Mouse (Mus musculus) left cerebral cortex, adult 9 months (tissue): ENCODE measurements at regions not wholly inside any gene's neighbourhood (a gene's known extent, or its start where the extent isn't known, plus 50 kb on each side); places are given as distances from the start of the nearest gene placed in this dataset.

Experiments
- DNase-seq, 2 experiments: peaks; one replicate each; pipeline ENCODE4 v3.0.0; 2022; ENCODE audit warnings: low spot score in 2 of 2

DNA sequence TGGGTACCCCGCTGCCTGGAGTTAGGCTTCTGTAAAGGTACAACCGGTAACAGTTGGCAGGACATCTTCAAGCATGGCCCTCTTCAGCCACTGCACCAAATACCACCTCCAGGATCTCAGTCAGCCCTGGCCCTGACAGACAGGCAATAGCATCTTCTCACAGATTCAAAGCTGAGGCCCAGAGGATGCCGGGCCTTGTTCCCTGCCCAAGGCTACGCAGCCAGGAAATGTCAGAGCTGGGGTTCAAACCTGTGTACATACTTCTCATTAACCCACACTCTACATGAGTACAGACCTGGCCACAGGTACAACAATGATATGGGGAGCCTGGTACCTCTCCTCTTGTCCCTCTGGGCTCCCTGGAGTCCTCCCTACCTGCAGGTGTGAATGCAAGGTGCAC lies 497.3 kb downstream of the Med13l start:
- no peak for DNase-seq

DNA sequence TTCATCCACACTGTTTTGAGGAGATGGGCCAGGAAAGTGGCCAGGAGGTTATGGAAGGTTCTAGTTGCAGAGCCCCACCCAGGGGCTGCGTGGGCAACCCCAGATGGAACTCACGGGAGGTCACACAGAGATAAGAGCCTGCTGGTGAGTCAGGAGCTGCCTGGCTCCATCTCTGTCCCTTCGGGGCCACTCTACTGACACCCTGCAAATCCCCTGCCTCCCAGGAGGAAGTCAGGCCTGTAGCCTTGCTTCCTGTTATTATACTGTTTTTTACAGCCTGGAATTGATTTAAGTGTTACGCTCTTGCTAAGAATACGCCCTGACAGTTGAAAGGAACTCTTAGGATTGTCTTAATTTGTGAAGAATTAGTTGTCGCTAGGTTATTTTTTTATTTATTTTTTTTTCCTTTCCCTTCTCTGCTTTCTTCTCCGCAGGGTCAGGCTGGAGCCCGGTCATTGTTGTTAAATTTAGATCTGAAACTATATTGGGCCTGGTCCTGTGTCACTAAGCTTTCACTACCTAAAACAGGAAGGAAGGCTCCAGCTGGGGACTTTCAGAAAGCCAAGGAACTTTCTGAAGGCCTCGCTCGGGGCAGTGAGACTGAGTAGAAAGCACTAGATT lies 497.9 kb downstream of the Med13l start:
- DNase-seq, result peak in 1 of 2 experiments; percentile 20

DNA sequence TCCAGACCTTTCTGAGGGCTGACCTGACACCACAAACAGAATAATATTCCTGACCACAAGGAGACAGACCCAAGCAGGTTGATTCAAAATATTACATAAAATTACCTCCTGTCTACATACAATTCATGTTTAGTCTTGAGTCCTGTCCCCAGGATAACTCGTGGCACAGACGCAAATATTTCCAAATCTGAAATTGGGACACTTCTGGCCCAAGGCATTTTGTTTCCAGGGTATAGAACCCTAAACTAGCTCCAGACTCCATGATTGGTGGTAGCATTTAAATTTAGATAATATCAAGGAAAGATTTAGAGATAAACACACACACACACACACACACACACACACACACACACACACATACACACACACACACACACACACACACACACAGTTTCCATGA lies 498.7 kb downstream of the Med13l start:
- DNase-seq, result no peak

DNA sequence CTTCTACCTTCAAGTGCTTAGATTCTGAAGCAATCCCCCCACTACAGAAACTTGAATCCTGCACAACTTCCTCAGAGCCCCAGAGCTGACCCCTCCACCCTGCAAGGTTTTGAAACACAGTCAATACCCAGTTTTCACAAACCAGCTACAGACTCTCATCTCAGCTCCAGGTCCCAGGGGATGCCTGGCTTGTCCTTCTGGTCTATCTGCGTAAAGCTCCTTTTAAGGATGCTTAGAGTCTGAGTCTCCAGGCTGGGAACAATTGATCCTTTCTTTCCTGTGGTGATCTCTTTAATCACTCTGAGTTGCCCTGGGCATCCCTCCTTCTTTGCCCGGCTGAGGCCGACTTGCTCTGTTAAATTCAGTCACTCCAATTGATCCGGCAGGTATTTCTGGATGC lies 500.4 kb downstream of the Med13l start:
- DNase-seq, result no peak

DNA sequence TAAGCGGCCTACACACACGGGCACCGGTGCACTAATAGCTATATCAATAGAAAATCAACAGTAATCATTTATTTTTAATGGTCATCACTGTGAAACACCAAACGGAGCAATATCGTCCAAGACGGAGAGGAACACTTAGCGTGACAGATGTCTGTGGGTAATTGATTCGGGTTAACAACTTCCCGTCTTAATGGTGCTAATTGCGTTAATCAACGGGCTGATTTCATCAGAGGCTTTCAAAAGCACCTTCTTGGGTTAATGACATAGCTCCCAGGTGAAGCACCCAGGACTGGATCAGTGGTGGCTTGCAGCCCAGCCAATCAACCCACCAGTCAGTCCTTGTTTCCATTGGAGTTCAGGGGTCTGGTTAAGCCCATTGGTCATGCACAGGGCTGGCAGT lies 502.0 kb downstream of the Med13l start:
- no peak for DNase-seq

DNA sequence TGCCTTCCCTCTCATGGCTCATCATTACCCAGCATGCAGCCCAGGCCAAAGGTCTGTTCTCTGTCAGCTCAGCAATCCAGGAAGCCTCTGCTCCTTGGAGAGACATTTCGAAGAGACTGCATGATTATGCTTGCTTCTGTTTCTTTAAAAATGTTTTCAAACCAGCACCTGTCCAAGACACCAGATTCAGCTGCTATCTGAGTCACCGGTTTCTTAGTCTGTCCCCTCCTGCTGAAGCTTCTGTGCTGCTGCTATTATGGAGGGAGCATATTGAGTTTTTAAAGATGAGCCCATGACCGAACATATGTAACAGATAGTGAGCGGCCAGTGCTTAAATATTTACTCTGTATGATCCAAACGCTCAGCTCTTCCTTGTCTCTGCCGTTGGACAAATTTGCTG lies 506.2 kb downstream of the Med13l start:
- peak in 1 of 2 experiments; percentile 28 for DNase-seq

DNA sequence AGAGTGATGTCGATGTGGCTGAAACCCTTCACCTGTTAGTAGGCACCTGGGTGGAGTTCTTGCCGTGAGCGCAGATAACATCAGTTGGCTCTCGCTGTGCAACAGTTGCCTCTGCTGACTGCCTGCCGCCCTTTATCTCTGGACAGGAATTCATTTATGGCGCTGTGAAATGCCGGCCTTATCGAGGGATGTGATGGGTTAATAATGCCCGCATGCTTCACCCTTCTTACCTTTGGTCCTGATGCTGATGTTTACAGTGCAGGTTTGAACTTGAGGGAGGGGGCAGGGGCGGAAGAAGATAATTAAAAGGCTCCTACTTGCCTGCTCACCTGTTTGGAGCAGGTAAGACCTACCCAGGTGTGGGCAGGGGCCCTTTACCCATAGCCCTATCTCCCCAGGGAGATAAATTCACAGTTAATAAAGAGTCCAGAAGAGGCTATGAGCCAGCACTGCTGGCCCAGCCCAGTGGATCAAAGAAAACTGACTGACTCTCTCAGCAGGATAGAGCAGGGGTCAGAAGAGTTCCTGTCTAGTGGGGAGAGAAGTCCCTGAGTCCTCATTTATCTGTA lies 509.4 kb downstream of the Med13l start:
- no peak for DNase-seq

DNA sequence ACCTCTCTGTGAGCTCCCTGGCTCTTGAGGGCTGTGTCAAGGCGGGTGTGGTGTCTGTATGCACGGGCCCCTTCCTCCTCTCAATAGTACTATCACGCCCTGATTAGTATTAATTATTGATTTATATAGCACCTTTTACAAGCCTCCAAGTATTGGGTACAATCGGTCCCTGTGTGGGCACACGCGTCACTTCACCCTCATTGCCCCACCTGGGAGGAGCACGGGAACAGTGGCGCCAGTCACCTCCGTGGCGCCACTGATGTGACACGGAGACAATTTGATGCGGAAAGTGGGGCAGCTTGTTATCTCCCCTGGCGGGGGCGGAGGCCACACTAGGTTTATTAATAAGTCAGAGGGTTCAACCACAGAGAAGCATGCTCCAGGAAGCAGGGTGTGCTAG lies 512.2 kb downstream of the Med13l start:
- no peak for DNase-seq

DNA sequence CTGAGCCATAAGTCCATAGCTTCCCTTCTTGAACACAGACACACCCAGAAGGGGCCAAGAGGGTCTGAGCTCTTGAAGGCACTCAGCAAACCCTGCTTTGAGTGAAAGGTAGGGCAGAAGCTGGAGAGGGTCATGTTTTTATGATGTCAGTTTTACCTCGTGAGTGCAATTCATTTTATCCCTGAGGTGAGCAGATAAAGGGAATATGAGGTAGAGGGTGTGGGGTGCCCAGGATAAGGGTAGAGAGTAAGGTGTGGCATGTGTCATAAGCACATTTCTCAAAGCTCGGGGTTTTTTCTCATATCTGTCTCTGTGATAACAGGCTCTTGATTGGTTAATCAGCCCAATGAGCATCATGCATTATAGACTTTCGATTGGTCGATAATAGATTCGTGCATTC lies 520.3 kb downstream of the Med13l start:
- no peak for DNase-seq

DNA sequence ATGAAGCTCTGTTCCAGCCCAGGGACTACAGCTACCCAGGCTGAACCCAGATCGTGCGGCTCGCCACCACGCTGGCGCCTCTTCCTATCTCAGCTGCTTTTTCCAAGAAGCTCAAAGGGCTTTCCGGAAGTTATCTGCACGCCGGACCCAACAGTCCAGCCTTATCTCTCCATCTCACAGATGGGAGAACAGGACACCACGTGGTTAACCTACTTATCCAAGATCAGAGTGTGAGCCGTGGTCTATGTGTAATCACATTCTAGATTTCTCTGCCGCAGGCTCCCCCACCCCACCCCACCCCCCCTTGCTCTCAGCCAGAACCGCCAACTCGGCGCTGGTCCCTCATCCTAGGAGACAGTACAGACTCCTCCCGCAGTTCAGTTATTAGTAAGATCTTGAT lies 522.4 kb downstream of the Med13l start:
- DNase-seq, result no peak

DNA sequence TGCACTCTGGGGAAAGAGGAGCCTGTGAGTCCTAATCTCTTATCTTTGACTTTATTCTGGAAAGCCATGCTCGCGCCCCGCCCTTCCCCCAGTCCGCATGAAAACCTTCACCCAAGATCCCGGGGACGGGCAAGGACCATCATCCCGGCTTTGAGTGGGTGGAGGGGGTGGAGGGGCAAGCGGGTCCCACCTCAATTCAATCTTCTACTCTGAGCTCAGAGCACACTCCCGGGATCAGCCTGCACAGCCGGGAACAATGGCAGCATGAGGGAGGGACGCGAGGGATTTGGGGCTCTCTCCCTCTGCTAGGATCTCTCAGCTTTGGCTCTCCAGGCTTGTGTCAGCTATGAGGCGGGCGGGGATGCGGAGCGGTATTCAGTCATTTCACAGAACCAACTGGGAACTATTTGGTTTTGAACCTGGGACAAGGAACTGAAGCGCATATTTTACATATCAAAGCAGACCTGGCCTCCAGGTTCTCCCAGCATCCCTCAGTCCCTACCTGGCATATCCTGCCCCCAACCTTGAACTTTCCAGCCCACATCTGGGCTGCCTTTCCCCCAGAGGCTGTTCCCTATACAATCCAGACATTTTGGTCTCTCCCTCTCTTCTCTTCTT lies 537.2 kb downstream of the Med13l start:
- no peak for DNase-seq

DNA sequence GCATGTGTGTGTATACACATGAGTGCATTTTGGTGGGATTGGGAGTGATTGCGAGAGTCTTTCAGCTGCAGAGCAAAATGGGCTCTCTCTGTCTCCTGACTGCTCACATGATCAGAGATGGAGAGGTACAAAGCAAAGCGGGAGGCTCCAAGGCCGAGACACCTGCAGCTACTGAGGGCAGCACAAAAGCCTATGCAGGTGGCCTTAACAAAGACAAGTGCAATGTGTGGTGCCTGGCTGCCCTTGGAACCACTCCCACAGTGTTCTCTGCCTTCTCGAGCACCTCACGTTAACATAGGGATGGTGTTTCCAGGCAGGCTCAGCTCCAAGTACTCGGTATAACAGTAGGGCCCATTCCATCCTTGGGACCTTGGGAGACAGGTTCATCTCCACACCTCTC lies 539.3 kb downstream of the Med13l start:
- no peak for DNase-seq

DNA sequence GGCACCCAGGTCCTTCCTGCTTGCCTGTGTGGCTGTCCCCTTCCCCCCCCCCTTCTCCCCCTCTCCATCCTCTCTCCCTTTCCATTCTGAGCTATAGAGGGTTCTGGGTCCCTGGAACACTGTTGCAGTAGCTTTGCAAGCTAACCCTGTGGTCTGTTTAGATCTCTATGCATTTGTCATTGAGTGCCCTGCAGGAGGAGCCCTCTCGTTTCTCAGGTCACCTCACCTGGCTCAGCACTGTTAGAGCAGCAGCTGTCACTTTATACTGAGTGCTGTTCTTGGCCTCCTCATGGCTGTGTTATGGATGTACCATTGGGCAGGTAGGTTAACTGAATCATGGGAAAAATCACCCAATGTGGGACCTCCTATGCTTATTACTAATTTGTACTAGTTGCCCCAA lies 543.0 kb downstream of the Med13l start:
- no peak for DNase-seq

DNA sequence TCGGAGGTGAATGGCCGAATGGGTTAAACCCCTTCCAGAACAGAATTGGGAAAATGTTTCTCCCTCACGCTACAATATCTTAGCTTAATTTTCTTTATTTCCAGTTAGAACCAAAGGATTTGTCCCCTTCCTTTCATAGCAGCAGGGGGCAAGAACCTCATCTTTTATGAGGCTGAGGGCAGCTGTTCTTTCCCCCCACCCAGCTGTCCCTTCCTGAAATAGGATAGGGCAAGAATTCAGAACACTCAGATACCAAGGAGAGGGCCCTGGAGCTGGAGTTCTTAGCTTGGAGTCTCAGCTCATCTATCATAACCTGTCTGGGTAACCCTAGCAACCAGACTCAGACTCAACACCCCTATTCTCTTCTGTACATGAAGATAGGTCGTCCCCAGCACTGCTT lies 547.4 kb downstream of the Med13l start:
- no peak for DNase-seq

DNA sequence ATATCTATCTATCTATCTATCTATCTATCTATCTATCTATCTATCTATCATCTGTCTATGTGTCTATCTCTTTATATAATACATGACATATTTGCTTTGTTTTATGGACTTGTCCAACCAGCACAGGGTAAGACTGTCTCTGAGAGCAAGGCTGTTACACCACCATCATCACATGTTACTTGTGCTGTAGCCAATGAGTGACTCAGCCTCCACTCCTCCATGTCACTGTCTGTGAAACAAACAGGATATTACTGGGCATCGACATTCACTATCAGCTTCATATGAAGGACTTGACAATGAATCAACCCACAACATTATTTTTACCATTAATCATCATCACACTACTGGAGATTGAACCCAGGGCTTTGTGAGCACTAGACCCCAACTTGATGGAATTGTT lies 549.0 kb downstream of the Med13l start:
- no peak for DNase-seq

DNA sequence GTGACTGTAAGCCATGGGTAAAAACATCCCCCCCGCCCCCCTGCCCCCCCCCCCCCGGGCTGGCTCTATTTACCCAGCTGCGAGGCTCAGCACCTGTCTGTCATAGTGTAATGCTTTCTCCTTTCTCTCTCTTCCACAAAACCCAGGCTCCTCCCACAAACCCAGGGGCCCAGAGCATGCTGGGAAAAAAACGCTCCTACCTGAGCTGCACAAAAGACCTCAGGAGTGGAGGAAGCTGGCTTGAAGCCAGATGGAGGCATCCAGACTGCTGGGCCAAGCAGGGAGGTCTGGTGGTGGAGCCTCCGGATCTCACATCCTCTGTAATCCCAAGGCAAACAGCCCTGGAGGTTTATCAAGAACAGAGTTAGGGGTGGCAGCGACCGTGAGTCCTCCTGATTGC lies 553.6 kb downstream of the Med13l start:
- DNase-seq, result no peak

DNA sequence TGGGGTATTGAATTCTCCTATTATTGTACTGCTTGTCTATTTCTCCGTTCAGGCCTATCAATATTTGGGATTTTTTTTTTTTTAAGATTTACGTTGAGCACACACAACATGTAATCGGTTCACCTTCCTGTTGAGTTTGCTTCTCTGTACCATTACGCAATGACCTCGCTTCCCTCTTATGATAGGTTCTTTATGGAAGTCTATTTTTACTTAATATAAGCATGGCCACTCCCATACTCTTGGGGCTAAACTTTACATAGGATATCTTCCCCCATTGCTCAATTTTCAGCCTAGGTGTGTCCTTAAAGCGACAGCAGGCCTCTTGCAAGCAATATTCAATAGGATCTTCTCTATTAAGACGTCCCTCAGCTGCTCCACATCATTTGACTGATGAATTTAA lies 544.7 kb upstream of the Tbx3 start:
- no peak for DNase-seq

DNA sequence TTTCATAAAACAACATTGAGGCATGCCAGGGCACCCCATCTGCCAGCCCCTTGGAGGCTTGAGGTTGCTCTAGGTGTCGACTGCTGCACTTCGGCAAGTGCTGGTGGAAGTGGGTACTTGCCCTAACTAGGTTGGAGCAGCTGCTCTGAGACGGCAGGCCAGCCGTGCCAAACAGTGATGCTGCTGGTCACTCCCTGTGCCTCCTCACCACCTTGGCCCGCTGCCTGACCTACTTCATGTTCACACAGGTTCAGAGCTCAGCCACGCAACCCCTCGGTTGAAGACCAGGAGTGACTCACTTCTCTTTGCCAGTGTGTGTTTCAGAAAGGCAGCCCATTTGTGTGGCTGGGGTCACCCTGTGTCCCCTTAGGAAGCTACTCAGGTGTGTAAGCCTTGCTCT lies 540.3 kb upstream of the Tbx3 start:
- DNase-seq, result no peak

DNA sequence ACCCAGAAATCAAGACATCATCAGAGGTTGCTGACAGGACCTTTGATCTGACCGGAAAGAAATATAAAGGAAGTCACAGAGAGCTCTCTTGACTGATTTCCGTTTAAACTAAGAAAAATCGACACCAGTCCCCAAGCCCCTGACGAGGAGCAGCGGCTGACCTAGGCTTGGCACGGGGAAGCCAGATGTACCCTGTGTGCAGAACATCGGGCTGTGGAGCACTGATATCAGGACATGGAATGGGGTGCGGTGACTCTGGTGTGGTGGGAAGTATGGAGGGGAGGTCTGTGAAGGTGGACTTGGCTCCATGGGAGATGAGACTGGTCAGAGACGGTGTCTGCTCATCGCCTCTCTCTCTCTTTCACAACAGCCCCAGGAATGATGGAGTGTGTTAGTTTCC lies 539.0 kb upstream of the Tbx3 start:
- DNase-seq, result no peak

DNA sequence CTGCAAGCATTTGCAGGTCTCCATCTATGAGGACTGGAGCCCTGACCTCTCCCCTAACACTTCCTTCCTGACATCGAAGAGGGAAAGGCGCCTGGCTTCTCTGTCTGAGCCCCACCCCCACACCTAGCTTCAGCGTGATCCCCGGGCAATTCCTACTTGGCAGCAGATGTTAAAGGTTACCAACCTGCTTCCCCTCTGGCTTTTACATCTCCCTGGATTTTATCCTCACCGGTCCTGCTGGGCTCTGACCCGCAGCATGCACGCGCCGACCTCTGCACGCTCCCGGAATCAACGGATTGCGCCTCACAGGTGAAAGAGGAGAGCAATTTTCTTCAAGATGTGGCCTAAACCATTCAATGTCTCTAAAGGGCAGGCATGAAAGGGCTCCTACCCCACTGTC lies 537.1 kb upstream of the Tbx3 start:
- DNase-seq, result no peak

DNA sequence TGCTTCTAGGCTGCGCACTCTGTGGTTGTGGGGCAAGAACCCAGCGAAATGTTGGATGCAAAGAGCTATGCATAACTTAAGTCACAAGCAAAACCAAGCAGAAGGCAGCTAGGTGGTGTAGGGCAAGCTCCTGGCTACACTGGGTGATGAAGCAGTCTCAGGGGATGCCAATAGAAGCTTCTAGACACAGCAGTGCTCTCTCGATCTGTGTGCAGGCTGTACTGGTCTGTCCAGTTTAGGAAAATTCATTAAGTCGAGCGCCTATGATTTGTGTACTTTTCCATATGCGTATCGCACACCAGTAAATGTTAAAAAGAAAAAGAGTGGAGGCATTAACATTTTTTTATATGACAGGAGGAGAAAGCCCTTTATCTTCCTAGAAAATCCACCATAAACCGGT lies 533.6 kb upstream of the Tbx3 start:
- no peak for DNase-seq

DNA sequence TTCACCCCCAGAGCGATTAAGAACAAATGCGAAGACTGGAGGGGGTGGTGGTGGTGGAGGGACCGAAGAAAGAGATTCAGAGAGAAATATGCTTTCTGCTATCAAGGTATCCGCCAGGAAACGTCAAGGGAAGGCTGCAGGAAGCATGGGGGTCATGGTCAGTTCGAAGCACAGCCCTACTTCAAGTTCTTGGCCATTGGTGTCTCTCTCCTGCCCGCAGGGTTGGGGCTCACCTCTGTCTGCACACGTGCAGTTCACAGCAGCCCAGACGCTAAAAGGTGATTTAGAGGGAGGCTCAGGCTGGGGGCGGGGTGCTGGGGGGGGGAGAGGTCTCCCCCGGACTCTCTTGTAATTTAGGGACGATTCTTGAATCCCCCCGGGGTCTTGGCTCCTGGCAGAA lies 533.1 kb upstream of the Tbx3 start:
- no peak for DNase-seq

DNA sequence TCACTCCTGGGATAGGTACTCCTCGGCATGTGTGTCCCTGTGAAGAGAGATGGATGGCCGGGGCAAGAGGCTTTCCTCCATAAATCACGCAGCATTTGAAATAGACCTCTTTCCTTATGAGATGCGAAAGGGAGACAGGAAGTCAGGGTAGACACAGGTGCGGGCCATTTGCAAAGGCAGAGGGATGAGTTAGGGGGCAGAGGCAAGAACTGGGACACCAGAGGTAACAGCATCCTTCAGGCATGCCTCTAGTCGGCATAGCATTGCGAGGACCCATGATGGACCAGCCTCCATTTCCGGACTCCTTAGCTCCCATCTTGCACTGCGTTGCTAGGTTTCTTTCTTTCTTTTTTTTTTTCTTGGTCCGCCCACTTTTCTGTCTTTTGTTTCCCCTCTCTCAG lies 532.6 kb upstream of the Tbx3 start:
- DNase-seq, result no peak

DNA sequence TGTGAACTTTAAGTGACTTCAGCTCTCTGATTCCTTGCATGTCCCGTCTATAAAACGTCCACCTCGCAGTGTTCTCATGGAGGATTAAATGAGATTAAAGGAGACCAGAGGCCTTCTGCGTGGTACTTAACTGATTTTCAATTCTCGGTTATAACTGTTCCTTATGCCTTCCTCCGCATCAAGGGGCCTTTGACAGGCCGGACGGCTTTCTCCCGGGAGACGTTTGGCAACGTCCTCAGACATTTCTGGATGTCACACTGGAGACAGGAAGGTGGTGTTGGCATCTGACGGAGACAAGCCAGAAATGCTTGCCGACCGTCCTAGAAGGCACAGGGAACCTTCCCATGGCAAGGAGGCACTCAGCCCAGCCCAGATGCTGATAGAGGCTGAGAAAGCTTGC lies 532.2 kb upstream of the Tbx3 start:
- no peak for DNase-seq
